Mouse (Mus musculus) kidney, postnatal 25 days (tissue): ENCODE data around the gene Prrc2c.
A peak's percentile ranks its signal among the peaks of the same experiment; 100 is the strongest.
"Not testable (repeated sequence)": the region's sequence is repeated elsewhere in the genome, so short reads cannot be mapped to it uniquely, and the experiment has no call there.

Experiments used
- DNase-seq, 2 experiments: peaks; one replicate each; pipeline ENCODE4 v3.0.0; 2021; ENCODE audit warnings: mixed read lengths in 2 of 2

The Prrc2c gene

DNA sequence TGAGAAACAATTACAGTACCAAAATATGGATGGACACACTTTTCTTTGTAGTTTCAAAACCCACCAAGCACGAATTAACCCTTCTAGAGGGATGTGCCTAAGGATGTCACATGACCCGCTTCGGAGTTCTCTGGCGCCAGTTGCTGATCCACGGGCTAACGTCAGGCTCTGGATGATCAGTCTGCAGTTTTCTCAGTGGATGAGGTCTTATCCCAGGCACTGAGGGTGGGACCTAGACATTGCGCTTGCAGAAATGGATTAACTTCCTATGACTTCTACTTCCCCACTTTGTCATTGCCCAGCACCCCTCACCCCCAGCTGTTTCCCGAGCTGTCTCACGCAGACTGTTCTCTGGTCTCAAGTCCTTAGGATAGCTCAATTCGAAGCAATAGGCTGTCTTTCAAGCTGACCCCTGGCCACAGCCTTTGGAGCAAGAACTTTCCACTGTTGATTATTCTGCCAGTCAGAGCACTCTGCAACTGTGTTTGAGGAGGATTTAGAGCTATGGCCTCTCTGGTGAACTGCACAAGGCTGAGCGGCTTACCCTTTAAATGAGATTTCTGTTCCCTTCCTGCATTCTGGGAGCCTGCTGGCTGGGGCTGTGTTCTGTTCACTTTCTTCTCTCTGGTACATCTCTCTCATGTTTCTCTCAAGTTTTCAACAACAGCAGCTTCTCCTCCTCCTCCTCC is 74.7 kb downstream of the Prrc2c start:
- no peak for DNase-seq

DNA sequence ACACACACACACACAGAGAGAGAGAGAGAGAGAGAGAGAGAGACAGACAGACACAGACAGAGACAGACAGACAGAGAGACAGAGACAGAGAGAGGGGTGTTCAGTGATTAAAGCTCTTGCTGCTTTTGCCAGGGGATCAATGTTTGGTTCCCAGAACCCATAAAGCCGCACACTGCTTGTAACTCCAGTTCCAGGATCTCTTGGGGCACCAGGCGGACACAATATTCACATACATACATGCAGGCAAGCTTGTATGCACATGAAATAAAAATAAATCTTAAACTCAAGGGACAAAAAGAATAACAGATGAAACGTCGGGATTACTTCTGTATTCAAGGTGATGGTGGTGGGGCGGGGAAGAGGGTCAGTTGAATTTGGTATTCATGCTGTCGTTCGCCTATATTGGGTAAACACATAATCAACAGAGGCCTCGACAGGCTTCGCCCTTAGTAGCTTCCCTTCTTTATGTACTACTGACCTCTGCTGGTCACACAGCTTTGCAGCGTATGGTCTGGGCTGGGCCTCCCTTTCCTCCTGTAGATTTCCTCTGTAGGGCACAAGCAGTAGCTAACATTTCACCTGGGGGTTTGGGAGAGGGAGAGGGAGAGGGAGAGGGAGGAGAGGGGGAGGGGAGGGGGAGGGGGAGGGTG is 75.4 kb downstream of the Prrc2c start:
- peak; percentile 81 to 83 for DNase-seq

DNA sequence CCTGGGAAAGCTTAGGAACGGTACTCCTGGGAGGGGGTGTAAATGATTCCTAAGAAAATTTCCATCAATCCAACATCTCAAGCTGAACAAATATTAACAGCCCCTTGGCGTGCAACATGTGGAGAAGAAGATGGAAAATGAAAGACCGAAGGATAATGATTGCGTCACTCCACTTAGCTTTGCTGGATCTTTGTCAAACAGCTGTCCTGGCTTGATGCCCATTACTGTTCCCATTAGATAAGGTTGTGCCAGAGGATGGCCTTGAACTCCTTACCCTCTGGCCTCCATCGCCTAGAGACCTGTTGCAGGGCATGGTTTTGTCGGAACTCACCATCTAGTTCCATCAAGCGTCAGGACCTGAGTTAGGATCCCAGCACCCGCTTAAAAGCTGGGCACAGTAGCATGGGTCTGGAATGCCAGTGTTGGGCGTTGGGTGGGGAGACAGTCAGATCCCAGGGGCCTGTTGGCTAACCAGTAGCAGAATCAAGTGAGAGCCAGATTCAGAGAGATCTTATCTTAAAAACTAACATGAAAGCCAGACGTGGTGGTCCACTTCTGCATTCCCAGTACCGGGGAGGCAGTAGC is 80.0 kb downstream of the Prrc2c start:
- DNase-seq = no peak

DNA sequence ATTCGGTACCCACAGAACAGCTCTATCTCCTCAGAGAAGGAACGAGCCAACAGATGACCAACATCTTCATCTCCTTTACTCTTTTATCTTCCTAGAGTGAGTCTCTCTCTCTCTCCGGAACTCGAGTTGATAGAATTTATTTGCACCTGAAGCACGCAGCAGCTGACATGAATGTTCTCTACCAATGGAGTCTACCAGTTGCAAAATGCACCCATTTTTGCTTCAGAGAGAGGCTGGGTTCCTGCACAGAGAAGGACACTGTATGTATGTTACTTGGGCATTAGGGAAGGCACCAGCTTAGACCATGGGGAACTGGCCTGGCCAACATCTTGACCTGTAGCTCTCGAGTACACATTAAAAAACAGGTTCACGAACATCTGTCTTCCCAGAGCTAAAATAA is 82.2 kb downstream of the Prrc2c start, which contains the start of gene Myocos:
TSS of gene Myocos (minus strand) at position 101 of the 400 bp plus-strand sequence.
- no peak for DNase-seq

DNA sequence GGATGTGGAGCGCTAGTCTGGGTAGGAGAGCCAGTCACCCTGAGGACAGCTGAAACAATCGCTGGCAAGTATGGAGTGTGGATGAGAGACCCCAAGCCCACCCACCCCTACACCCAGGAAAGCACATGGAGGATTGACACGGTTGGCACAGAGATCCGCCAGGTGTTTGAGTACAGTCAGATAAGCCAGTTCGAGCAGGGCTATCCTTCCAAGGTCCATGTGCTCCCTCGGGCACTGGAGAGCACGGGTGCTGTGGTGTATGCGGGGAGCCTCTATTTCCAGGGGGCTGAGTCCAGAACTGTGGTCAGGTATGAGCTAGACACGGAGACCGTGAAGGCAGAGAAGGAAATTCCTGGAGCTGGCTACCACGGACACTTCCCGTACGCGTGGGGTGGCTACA is 91.9 kb downstream of the Prrc2c start:
- peak in 1 of 2 experiments; percentile 28 for DNase-seq

DNA sequence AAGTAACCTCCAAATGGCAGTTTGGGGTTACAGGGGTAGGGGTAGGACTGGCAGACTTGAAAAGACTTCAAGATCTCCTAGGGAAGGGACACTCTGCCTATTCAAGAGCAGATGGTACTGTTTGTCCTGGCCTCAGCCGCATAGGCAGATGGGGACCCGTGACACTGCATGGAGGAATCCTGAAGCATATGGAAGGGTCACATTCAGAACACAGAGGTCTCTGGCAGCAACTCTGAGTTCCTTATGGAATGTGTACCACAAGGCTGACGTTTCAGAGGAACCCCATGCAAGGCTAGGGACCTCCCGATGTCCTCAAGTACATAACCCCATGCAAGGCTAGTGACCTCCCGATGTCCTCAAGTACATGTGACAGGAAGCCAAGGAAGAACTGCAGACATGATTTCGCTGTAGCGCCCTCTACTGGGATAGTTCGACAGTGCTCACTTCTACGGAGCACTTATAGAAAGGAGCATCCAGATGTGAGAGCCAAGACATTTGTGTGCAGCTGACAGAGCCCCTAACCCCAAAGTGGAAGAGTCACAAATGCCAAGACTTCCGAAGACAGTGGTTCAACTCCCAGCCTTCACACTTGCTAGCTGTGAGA is 94.2 kb downstream of the Prrc2c start:
- DNase-seq = no peak

DNA sequence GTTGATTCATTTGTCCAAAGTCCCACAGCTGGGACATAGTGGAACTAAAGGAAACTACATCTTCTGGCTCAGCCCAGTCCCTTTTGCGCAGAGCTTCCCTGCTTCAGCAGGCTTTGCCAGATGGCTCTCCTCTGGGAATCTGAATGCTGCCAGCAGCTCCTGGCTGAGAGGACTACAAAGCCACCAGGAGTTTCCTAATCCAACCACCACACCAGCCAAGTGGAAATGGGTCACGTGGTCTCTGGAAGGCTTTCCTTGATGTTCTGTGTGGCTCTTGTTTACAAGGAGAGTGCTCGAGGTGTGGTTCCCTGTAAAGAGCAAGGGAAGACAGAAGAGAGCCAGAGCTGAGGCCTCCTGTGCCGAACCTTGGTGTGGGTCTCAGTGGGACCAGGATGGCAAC is 96.6 kb downstream of the Prrc2c start:
- DNase-seq = peak; percentile 14 to 70

DNA sequence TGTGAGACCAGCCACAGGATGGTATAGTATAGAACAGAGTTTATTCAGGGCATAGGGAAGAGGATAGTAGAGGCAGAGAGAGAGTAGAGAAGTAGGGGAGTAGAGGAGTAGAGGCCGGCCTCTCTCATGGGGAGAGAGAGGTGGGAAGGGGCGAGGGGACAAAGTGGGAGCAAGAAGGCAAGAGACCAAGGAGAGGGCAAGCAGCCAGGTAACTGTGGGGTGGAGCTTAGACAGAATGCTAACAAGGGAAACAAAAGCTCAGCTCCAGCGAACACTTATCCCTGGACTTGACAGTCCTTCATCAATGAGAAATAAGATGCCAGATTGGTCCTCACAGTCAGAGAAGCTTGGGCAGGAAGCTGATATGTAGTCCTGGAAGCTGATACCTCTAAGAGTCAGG is 97.8 kb downstream of the Prrc2c start:
- no peak for DNase-seq

DNA sequence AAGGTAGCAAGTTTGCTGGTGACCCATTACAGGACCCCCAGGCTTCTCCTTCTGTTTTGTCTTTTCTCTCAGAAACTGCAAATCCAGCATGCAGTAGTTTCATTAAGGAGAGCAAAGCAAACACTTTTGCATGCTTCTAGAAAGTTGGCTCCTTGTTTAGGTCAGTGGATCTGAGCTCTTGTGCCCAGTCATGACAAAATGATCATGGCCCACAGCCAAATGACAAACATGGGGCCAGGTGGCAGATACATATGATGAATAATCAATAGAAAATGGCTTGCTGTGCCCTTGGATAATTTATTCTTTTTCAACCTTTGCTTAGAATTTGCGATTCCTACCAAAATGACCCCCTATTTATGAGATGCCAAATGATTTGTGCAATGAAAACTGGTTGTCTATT is 100.5 kb downstream of the Prrc2c start:
- no peak for DNase-seq

DNA sequence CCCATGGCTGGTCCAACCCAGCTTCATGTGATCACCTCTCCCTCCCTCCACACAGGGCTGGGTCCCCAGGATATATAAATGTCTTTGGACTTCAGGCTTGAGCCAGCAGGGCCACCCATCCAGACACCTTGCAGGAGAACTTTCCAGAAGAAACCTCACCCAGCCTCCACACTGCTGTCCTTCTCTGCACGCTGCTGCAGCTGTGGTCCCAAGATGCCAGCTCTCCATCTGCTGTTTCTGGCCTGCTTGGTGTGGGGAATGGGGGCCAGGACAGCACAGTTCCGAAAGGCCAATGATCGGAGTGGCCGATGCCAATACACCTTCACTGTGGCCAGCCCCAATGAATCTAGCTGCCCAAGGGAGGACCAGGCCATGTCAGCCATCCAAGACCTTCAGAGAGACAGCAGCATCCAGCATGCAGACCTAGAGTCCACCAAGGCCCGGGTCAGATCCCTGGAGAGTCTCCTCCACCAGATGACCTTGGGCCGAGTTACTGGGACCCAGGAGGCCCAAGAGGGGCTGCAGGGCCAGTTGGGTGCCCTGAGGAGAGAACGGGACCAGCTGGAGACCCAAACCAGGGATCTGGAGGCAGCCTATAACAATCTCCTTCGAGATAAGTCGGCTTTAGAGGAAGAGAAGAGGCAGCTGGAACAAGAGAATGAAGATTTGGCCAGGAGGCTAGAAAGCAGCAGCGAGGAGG is 101.2 kb downstream of the Prrc2c start, which contains the start of gene Myoc:
TSS of gene Myoc (plus strand) at position 105 of the 700 bp plus-strand sequence.
- DNase-seq = no peak

DNA sequence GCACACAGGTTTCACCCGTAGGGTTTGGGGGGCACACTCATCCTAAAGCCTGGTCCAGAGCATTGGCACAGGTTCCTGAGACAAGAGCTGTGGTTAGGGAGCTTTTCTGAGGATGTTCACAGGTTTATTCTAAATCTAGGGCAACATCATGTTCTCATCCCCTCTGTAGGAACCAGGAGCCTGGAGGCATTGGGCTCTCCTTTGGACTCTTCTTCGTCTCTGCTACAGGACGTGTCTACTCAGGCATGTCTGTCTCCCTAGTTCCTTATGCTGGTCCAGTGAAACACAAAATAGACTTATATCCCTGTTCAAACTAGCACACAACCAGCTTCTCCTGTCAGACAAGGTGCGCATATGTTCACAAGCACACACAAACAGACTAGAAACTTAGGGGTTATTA is 101.8 kb downstream of the Prrc2c start:
- DNase-seq = no peak

DNA sequence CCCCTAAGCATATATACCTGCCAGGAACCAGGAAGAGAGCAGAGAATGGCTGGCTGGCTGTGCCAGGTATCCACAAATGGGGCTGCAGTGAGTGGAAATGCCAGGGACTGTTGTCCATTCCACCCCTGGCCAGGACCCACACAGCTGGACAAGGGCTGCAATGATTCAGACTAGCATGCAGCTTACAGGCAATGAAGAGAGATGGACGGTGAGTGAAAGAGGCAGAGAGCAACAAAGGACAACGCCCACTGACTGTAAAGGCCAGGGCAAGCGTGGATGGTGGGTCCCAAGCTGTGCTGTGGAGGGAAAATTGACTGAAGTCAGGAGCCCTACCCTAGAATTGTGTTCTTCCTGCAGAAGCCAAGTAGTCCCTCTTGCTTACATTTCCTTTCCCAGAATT is 103.8 kb downstream of the Prrc2c start:
- no peak for DNase-seq

DNA sequence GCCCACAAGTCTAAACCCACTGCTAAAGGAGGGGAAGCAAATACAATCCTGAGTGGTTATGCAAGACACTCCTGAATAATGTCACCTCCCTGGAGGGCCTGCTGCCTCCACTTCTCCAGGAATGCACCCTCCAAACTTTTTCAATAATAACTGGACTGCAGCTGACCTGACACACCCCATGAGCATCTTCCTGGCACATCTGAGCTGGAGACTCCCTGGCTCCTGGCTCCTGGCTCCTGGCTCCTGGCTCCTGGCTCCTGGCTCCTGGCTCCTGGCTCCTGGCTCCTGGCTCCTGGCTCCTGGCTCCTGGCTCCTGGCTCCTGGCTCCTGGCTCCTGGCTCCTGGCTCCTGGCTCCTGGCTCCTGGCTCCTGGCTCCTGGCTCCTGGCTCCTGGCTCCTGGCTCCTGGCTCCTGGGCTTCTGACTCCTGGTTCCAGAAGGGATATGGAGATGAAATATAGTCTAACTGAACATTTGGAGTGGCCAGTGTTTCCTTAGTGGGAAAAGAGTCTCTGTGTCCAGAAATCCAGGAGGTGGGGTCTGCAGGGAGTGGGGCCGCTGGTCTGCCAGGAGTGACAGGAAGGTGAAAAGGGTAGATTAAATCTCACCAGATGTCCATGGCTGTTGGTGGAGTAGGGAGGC is 104.9 kb downstream of the Prrc2c start:
- not testable (repeated sequence) for DNase-seq

DNA sequence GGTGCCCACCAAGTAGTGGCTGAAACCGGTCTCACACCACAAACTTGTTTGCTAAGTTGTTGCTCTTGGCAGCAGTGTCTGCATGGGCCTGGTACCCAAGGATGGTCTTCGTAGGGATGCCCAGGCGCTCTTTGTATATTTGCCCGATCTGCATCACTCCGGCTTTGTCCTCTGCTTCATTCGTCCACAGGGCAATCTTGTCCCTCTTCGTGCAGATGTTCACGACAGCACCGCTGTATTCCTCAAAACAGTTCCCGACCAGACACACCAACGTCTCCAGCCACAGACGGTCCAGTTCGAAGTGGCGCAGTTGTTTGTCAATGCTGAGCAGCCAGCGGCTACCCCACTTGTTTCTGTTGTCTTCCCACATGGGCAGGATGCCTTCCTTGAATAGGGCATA is 112.0 kb downstream of the Prrc2c start:
- DNase-seq = not testable (repeated sequence)

DNA sequence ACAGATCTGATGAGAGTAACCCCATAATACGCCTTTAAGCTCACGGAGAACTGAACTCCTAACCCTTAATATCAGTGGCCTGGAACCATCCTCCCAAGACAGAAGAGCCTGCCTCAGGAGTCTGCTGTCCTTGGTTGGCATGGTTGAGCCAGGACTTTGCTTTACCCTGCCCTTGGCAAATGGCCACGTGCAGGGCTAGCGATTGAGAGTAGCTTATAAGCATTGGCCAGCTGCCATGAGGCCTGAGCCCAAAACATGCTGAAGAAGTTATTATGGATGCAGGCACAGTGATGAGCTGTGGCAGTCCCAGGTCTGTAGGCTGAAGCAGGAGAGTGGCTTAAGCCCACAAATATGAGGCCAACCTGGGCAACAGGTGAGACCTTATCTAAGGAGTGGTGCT is 112.5 kb downstream of the Prrc2c start:
- peak; percentile 53 to 78 for DNase-seq

DNA sequence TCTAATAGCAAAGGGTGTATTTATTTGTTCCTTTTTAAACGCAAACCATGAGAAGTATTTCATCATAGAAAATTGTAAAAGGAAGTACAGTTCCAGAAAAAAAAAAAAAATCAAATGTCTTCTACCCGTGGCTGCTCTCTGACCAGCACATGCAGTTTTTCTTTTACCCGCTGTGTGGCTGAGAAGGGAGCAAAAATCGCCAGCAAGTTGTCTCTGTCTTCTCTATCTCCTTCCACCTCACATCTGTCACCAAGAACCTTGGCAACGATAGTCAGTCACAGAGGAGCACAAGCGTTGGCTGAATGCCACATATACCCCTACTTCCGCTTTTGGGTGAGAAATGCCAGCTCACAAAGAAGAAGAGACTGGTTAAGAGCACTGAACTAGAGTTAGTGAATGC is 115.1 kb downstream of the Prrc2c start:
- DNase-seq = no peak

DNA sequence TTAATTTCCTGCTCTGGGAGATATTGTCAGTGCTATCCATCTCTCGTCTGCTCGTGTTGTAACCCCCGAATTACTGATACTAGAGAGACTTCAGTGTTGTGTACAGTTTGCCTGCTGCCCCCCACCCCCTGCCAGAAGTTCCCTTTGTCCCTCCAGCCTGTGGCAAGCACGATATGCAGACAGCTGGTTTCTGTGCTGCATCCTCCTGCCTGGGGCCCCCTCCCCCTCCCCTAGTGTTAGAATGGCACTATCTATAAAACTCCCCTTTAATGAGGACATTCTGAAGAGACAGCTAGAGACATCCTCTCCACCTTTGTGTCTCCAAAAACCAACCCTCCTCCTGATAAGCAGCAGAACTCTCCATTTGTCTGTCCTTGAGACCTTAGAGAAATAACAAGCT is 116.5 kb downstream of the Prrc2c start:
- no peak for DNase-seq
